Mouse (Mus musculus) intestine, embryonic 16.5 days (tissue): ENCODE measurements around the gene Ric1. TPM values are rescaled to one million over a fixed set of nuclear protein-coding genes. Genes with fewer than 3 reads are reported as not detected.
A peak's percentile ranks its signal among the peaks of the same experiment; 100 is the strongest.
"Not testable (repeated sequence)": the region's sequence is repeated elsewhere in the genome, so short reads cannot be mapped to it uniquely, and the experiment has no call there.

Experiments used
- ATAC-seq: fragments of 200-750 bp; cut with Nextera tagmentation; 2 replicates; pipeline ENCODE4 v1.8.0; 2017; ENCODE audit warnings: moderate TSS enrichment, moderate library complexity
- H3K27ac ChIP-seq: fragments of 300-500 bp; sonication (generic); 2 replicates; pipeline ENCODE4 v1.5.1; 2014; ENCODE audit warnings: mild to moderate bottlenecking, low read length
- H3K27me3 ChIP-seq: fragments of 300-500 bp; sonication (generic); replicated peaks from 2 replicates; pipeline ENCODE4 v1.6.1; 2014; ENCODE audit warnings: low read length, control low read depth, mixed read lengths; ENCODE audit not compliant: control insufficient read depth, insufficient read depth
- H3K36me3 ChIP-seq: fragments of 300-500 bp; sonication (generic); 2 replicates; pipeline ENCODE4 v1.6.1; 2014; ENCODE audit warnings: low read length, control low read depth; ENCODE audit not compliant: control insufficient read depth, insufficient read depth
- H3K4me1 ChIP-seq: fragments of 300-500 bp; sonication (generic); 2 replicates; pipeline ENCODE4 v1.6.1; 2014; ENCODE audit warnings: low read length, control low read depth, mixed read lengths; ENCODE audit not compliant: control insufficient read depth, insufficient read depth
- H3K4me2 ChIP-seq: fragments of 300-500 bp; sonication (generic); 2 replicates; pipeline ENCODE4 v1.6.1; 2014; ENCODE audit warnings: low read depth, low read length, control low read depth
- H3K4me3 ChIP-seq: fragments of 300-500 bp; sonication (generic); 2 replicates; pipeline ENCODE4 v1.5.1; 2014; ENCODE audit warnings: mild to moderate bottlenecking, low read length
- H3K9ac ChIP-seq: fragments of 300-500 bp; sonication (generic); 2 replicates; pipeline ENCODE4 v1.6.1; 2014; ENCODE audit warnings: low read depth, low read length
- H3K9me3 ChIP-seq: fragments of 300-500 bp; sonication (generic); 2 replicates; pipeline ENCODE4 v1.6.1; 2016; ENCODE audit warnings: low read length, control low read depth; ENCODE audit not compliant: control insufficient read depth
- WGBS: fragments of 180-500 bp; shearing (Covaris S2); extraction: QIAGEN DNeasy Blood & Tissue Kit; methylation state at CpG from one replicate; pipeline ENCODE4 v1.1.7; 2014; 5-methylcytosine and 5-hydroxymethylcytosine counted together
- polyA plus RNA-seq: library from polyadenylated mRNA; unstranded; fragments of >200 nt; fragmentation: Nextera tagmentation; extraction: Ambion mirVana; gene quantifications from 2 replicates; pipeline ENCODE4 v1.2.1, GENCODE M21; 2015

The Ric1 gene
- polyA plus RNA-seq, 1 experiment from 2014 or later: 8.0 TPM

GRCm38 (mm10) chr19:29520996-29521560 lies 1.0 kb upstream of the Ric1 start:
- no peaks in the 10 kb centered on the region for H3K36me3 ChIP-seq
- no peaks in the 10 kb centered on the region for H3K27me3 ChIP-seq
- no peaks in the 10 kb centered on the region for H3K9me3 ChIP-seq
- ATAC-seq: no peak
- H3K4me3 ChIP-seq: peak overlapping the region; percentile 91
- 37% methylated on average over 10 of the region's 10 CpGs for WGBS
- peak overlapping the region; percentile 66 for H3K4me2 ChIP-seq
- H3K4me1 ChIP-seq: peaks cover 16% of the 10 kb centered on the region
- H3K27ac ChIP-seq: no peak overlapping the region
- H3K9ac ChIP-seq: peak overlapping the region; percentile 96

GRCm38 (mm10) chr19:29522445-29523229 lies 555 bp downstream of the Ric1 start:
- Histone ChIP-seq H3K4me2 (peak overlapping the region; percentile 66), H3K4me3 (peak overlapping the region; percentile 91), H3K9ac (peak overlapping the region; percentile 96), H3K9me3 (no peaks in the 10 kb centered on the region), H3K27ac (peak overlapping the region; percentile 95), H3K36me3 (no peaks in the 10 kb centered on the region), H3K27me3 (no peaks in the 10 kb centered on the region), H3K4me1 (peaks cover 16% of the 10 kb centered on the region)
- ATAC-seq: peak; percentile 72
- under 1% methylated on average over 90 of the region's 92 CpGs for WGBS

- Histone ChIP-seq H3K4me1 (peaks cover 16% of the 10 kb centered on the region), H3K9me3 (no peaks in the 10 kb centered on the region), H3K4me2 (peak overlapping the region; percentile 66), H3K27ac (peak overlapping the region; percentile 95), H3K4me3 (peak overlapping the region; percentile 91), H3K36me3 (no peaks in the 10 kb centered on the region), H3K27me3 (no peaks in the 10 kb centered on the region), H3K9ac (peak overlapping the region; percentile 96)
- WGBS: 0% methylated on average over 9 of the region's 9 CpGs
- ATAC-seq: no peak
Observed at GRCm38 (mm10) chr19:29523230-29523582, 1.1 kb downstream of the Ric1 start.

GRCm38 (mm10) chr19:29523701-29524100 lies 1.6 kb downstream of the Ric1 start:
- peak overlapping the region; percentile 91 for H3K4me3 ChIP-seq
- WGBS: 38% methylated on average over 5 of the region's 5 CpGs
- H3K9me3 ChIP-seq: 0 out of 2 replicates have a peak, but pooled peaks cover 2% of the 10 kb centered on the region
- no peak overlapping the region for H3K27ac ChIP-seq
- H3K27me3 ChIP-seq: no peaks in the 10 kb centered on the region
- H3K36me3 ChIP-seq: no peaks in the 10 kb centered on the region
- peak overlapping the region; percentile 96 for H3K9ac ChIP-seq
- no peak for ATAC-seq
- peak overlapping the region; percentile 66 for H3K4me2 ChIP-seq
- peaks cover 16% of the 10 kb centered on the region for H3K4me1 ChIP-seq

GRCm38 (mm10) chr19:29524614-29525013 lies 2.5 kb downstream of the Ric1 start:
- H3K4me3 ChIP-seq: no peak overlapping the region
- no peaks in the 10 kb centered on the region for H3K27me3 ChIP-seq
- H3K9ac ChIP-seq: no peak overlapping the region
- no peaks in the 10 kb centered on the region for H3K36me3 ChIP-seq
- peaks cover 16% of the 10 kb centered on the region for H3K4me1 ChIP-seq
- 70% methylated on average over 4 of the region's 4 CpGs for WGBS
- H3K4me2 ChIP-seq: no peak overlapping the region
- 0 out of 2 replicates have a peak, but pooled peaks cover 3% of the 10 kb centered on the region for H3K9me3 ChIP-seq
- no peak for ATAC-seq
- no peak overlapping the region for H3K27ac ChIP-seq

GRCm38 (mm10) chr19:29525588-29525987 lies 3.5 kb downstream of the Ric1 start:
- not testable (repeated sequence) for ATAC-seq, H3K9ac ChIP-seq, H3K27ac ChIP-seq, H3K9me3 ChIP-seq, H3K36me3 ChIP-seq, H3K4me3 ChIP-seq, H3K27me3 ChIP-seq, H3K4me2 ChIP-seq
- 89% methylated on average over 4 of the region's 4 CpGs for WGBS
- H3K4me1 ChIP-seq: peaks cover 15% of the 10 kb centered on the region

GRCm38 (mm10) chr19:29526837-29527236 lies 4.8 kb downstream of the Ric1 start:
- ATAC-seq: no peak
- H3K9ac ChIP-seq: no peak overlapping the region
- H3K27me3 ChIP-seq: no peaks in the 10 kb centered on the region
- no peak overlapping the region for H3K4me2 ChIP-seq
- no peak overlapping the region for H3K27ac ChIP-seq
- 0 out of 2 replicates have a peak, but pooled peaks cover 3% of the 10 kb centered on the region for H3K9me3 ChIP-seq
- no peak overlapping the region for H3K4me3 ChIP-seq
- peaks cover 11% of the 10 kb centered on the region for H3K4me1 ChIP-seq
- H3K36me3 ChIP-seq: no peaks in the 10 kb centered on the region

GRCm38 (mm10) chr19:29527299-29527698 lies 5.2 kb downstream of the Ric1 start:
- H3K4me1 ChIP-seq: peaks cover 11% of the 10 kb centered on the region
- no peaks in the 10 kb centered on the region for H3K27me3 ChIP-seq
- H3K9me3 ChIP-seq: 0 out of 2 replicates have a peak, but pooled peaks cover 3% of the 10 kb centered on the region
- no peak overlapping the region for H3K4me2 ChIP-seq
- H3K36me3 ChIP-seq: no peaks in the 10 kb centered on the region
- H3K4me3 ChIP-seq: no peak overlapping the region
- ATAC-seq: peak; percentile 75
- no peak overlapping the region for H3K27ac ChIP-seq
- H3K9ac ChIP-seq: no peak overlapping the region
- 82% methylated on average over 4 of the region's 4 CpGs for WGBS

- H3K27ac ChIP-seq: no peak overlapping the region
- no peaks in the 10 kb centered on the region for H3K36me3 ChIP-seq
- no peaks in the 10 kb centered on the region for H3K27me3 ChIP-seq
- no peak overlapping the region for H3K4me2 ChIP-seq
- 0 out of 2 replicates have a peak, but pooled peaks cover 3% of the 10 kb centered on the region for H3K9me3 ChIP-seq
- 93% methylated on average over 2 of the region's 2 CpGs for WGBS
- H3K4me3 ChIP-seq: no peak overlapping the region
- ATAC-seq: no peak
- H3K9ac ChIP-seq: no peak overlapping the region
- H3K4me1 ChIP-seq: peaks cover 9% of the 10 kb centered on the region
Observed at GRCm38 (mm10) chr19:29528568-29528967, 6.5 kb downstream of the Ric1 start.
